Mouse (Mus musculus): ENCODE measurements around the gene Nlrc5. TPM values are rescaled to one million over a fixed set of nuclear protein-coding genes. Genes with fewer than 3 reads are reported as not detected.
"Not testable (repeated sequence)": the region's sequence is repeated elsewhere in the genome, so short reads cannot be mapped to it uniquely, and the experiment has no call there.

Gene Nlrc5
- total RNA-seq, 2 experiments from 2014 or later = 3.9 to 10.1 TPM

DNA sequence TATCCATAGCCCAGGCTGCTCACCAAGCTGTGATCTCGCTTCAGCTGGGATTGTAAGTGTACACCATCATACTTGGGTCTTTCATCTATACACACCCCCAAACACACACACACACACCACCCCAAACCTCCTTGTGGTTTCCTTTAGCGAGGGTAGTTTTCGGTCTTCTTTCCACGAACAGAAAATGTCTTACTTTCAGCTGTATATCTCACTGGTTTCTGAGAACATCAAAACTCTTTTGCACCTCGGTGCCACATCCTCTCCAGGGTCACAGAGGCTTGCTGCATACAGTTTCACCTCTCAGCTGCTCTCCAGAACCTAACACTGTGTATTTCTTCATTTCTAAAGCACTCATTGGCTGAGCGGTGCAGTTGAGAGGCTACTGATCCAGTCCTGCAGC lies 20.6 kb upstream of the Nlrc5 start:
- ATAC-seq (replicated peaks; ENCODE audit: low FRiP score, poor library complexity, severe bottlenecking) = no peak

GRCm38 (mm10) chr8:94415218-94415617 lies 18.9 kb upstream of the Nlrc5 start:
- no peak for ATAC-seq (replicated peaks; ENCODE audit: low FRiP score, poor library complexity, severe bottlenecking)

DNA sequence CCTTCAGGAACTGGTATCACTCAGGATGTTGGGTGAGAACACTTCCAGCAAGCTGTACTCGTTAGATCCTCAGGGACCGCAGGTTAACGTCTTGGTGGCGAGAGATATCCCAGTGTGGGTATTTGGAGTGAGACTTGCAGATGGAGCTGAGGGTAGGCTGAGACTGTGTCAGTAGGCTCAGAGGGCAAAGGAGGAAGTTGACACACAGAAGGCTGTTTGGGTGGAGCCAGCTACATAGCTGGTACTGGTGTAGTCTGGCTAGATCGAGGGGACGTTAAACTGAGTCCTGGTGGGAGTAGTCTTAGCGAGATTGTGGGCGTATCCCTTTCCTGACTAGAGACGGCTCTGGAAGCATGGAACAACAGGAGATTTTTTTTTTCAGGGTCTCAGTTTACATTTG lies 16.1 kb upstream of the Nlrc5 start:
- no peak for ATAC-seq (replicated peaks; ENCODE audit: low FRiP score, poor library complexity, severe bottlenecking)

- ATAC-seq (replicated peaks; ENCODE audit: low FRiP score, poor library complexity, severe bottlenecking) = no peak
Measured at GRCm38 (mm10) chr8:94422270-94422669, 11.9 kb upstream of the Nlrc5 start.

GRCm38 (mm10) chr8:94427953-94428352 lies 6.2 kb upstream of the Nlrc5 start:
- no peak for ATAC-seq (replicated peaks; ENCODE audit: low FRiP score, poor library complexity, severe bottlenecking)

DNA sequence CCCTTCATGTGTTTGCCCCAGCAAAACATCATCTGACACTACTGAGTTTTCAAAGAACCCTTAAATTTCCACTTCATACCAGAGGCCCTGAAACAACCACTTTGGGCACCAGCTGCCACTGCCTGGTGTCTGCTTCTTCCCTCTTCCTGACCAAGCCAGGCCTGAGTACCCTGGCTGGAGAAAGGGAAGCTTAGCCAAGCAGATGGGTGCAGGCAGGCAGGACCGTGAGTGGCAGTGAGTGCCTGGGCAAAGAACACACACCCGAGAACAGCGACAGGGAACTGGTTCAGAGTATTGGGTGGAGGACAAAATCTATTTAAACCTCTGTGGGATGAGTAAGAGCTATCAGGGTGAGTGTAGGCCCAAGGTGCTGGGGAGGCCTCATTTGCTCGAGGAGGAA lies 5.7 kb upstream of the Nlrc5 start:
- no peak for ATAC-seq (replicated peaks; ENCODE audit: low FRiP score, poor library complexity, severe bottlenecking)

DNA sequence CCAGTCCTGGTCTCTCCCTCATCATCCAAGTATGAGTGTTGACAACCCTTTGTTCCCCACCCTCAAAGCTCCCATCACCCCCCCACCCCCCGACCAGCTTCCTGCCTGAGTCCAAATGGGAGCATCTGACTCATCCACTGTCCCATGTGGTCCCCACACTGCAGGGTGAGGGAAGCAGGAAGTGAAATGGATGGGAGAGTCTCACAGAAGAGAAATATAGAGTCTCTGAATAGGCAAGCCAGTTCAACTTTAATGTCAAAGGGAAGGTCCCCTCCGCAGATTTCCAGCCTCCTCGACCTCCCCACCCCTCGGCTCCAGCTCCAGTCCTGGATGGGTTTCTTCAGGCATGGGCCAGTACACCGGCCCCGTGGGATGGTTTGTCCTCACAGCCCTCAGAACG lies 4.8 kb upstream of the Nlrc5 start:
- ATAC-seq (replicated peaks; ENCODE audit: low FRiP score, poor library complexity, severe bottlenecking) = no peak

DNA sequence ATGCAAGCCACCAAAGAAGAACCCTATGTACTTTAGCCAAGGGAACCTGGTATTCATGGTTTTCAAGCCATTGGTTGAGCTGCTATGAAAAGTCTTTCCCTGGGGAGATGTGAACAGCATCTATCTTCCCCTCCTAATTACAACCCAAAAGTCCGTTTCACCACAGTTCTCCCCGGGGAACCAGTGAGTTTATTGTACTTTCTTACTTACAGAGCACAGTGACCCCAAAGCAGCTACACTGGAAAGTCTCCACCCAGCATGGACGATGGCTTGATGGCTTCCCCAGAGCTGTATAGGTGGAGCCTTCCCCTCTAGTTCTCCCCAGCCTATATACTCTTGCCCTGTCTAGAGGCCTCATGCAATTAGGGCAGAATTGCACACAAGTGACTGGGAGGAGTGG lies 1.9 kb upstream of the Nlrc5 start:
- ATAC-seq (replicated peaks; ENCODE audit: low FRiP score, poor library complexity, severe bottlenecking) = no peak

GRCm38 (mm10) chr8:94434958-94435357 lies 802 bp downstream of the Nlrc5 start:
- ATAC-seq (replicated peaks; ENCODE audit: low FRiP score, poor library complexity, severe bottlenecking) = no peak

- no peak for ATAC-seq (replicated peaks; ENCODE audit: low FRiP score, poor library complexity, severe bottlenecking)
Measured at GRCm38 (mm10) chr8:94435397-94436111, 1.4 kb downstream of the Nlrc5 start.

GRCm38 (mm10) chr8:94436112-94436572 lies 2.0 kb downstream of the Nlrc5 start:
- ATAC-seq (replicated peaks; ENCODE audit: low FRiP score, poor library complexity, severe bottlenecking) = no peak

DNA sequence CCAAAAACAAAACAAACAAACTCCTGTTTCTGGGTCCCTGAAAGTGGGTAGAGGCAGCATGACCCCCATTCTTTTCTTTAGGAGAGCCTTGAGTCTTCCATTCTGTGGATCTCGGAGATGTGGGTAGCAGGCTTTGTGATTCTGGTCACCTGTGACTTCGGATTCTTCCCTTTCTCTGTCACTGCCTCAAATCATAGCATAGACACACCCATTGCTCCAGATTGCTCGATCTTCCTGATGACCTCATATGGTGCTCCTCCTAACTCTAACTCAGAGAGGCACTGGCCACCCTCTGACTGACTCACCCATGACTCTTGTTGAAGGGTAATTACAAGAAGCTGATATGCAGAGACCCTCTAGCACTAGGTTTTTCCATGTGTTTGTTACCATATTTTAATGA lies 2.7 kb downstream of the Nlrc5 start:
- no peak for ATAC-seq (replicated peaks; ENCODE audit: low FRiP score, poor library complexity, severe bottlenecking)

GRCm38 (mm10) chr8:94438659-94439058 lies 4.5 kb downstream of the Nlrc5 start:
- no peak for ATAC-seq (replicated peaks; ENCODE audit: low FRiP score, poor library complexity, severe bottlenecking)

DNA sequence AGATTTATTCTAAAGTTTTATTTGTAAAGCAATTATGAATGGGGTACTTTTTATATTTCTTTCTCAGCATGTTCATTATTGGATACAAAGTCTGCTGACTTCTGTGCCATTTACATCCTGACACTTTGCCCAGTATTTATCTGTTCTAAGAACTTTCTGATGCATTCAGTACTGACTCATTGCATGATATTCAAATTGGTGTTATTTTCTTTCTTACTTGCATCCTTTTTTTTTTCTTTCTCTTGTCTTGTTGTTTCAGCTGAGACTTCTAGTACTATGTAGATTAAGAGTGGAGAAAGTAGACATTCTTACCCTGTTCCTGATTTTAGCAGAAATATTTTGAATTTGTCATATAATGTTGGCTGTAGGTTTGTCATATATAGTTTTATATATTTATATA lies 5.5 kb downstream of the Nlrc5 start:
- no peak for ATAC-seq (replicated peaks; ENCODE audit: low FRiP score, poor library complexity, severe bottlenecking)

GRCm38 (mm10) chr8:94440389-94440788 lies 6.2 kb downstream of the Nlrc5 start:
- ATAC-seq (replicated peaks; ENCODE audit: low FRiP score, poor library complexity, severe bottlenecking) = no peak

DNA sequence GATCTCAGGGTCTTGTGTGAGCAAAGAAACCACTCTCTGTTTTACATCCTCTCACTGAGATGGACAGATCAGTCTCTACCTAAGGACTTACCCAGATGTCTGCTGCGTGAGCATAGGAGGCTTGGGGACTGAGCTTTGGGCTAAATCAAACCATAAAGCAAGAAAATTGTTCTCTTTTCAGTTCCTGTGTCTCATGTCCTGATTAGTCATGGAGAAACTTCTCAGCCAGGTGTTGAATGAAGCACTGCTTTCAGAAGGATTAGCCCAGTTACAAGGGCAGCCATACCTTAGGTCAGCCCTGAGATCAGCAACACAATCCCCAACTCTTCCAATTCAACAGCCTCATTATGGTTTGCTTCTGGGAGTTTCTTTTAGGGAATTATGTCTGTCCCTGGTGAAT lies 7.5 kb downstream of the Nlrc5 start:
- no peak for ATAC-seq (replicated peaks; ENCODE audit: low FRiP score, poor library complexity, severe bottlenecking)

- no peak for ATAC-seq (replicated peaks; ENCODE audit: low FRiP score, poor library complexity, severe bottlenecking)
Measured at GRCm38 (mm10) chr8:94443153-94443552, 9.0 kb downstream of the Nlrc5 start.

DNA sequence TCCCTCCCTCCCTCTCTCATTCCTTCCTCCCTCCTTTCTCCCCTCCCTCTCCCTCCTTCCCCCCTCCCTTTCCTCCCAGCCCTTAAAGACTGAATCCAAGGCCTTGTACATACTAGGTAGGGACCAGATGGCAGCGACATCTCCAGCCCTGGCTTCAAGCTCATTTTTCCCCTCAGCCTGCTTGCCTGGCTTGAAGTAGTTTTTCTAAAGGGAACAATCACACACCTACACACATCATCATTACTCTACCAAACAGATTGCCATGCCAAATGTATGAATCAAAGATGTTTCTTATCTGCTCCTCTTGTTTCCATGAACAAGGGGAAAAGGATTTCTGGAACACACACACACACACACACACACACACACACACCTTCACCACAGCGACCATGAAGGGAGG lies 10.3 kb downstream of the Nlrc5 start:
- no peak for ATAC-seq (replicated peaks; ENCODE audit: low FRiP score, poor library complexity, severe bottlenecking)

GRCm38 (mm10) chr8:94447142-94447541 lies 13.0 kb downstream of the Nlrc5 start:
- no peak for ATAC-seq (replicated peaks; ENCODE audit: low FRiP score, poor library complexity, severe bottlenecking)

DNA sequence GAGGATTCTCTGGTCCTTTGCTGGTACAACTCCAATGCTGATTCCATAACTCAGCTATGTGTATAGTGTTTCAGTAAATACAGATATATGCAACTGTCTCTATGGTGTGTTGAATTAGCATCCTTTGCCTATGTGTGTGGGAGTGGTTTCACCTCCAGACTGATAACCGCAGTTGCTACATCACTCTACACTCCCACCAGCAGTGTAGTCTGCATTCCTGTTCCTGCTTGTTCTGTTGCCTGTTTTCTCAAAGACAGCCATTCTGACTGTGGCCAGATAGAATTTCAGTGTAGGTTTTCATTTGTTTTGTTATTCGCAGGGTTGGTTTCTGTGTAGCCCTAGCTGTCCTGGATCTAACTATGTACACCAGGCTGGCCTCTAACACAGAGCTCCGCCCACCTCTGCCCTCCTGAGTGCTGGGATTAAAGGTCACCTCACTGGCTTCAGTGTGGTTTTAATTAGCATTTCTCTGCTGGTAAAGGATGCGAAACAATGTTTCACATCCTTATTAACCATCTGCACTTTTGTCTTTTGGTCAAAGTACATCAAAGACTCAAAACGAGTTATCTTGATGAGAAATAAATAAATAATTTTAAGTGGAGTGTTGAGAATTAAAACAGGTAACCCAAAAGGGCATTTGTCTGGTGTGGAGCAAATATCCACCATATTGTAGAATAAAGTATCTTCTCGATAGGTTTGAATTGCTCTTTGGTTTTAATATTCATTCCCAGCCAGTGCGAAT lies 13.6 kb downstream of the Nlrc5 start:
- ATAC-seq (replicated peaks; ENCODE audit: low FRiP score, poor library complexity, severe bottlenecking) = no peak

- ATAC-seq (replicated peaks; ENCODE audit: low FRiP score, poor library complexity, severe bottlenecking) = not testable (repeated sequence)
Measured at GRCm38 (mm10) chr8:94452991-94453390, 18.8 kb downstream of the Nlrc5 start.

All from erythroid progenitor cell, adult 5-6 weeks (primary cell).